Mouse (Mus musculus): ENCODE measurements around the gene Adgrf2. TPM values are rescaled to one million over a fixed set of nuclear protein-coding genes. Genes with fewer than 3 reads are reported as not detected.

The Adgrf2 gene
- polyA plus RNA-seq, 1 experiment from 2014 or later: 0.04 TPM

DNA sequence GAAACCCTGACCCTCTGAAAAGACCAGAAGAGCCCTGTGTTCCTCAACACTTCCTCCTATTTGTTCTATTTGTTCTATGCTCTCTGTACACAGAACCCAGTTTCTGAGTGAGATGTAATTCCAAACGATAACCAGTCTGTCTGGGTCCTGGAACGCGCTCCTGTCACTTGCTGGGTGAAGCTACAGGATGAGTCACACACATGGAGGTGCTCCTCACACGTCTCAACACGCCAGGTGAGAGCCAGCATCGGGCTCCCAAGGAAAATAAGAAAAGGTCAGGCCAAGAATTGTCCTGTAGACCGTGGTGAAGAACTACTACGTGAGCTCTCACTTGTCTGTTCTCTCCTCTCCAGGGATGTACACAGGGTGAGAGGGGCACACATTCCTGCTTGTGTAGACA is 51.4 kb downstream of the Adgrf2 start:
- H3K27me3 ChIP-seq (ENCODE audit: control insufficient read depth, insufficient read depth, low read length): no peaks in the 10 kb centered on the region
- H3K4me3 ChIP-seq (ENCODE audit: low read depth, low read length): no peak overlapping the region
- H3K9ac ChIP-seq (ENCODE audit: low read length): no peak overlapping the region
- ATAC-seq (ENCODE audit: insufficient number of reproducible peaks, low FRiP score, low TSS enrichment, low read depth) (no peak), DNase-seq (ENCODE audit: low spot score) (no peak)
- H3K9me3 ChIP-seq (ENCODE audit: control insufficient read depth, low read length): no peaks in the 10 kb centered on the region
- no peak overlapping the region for H3K4me2 ChIP-seq (ENCODE audit: low read depth, severe bottlenecking)
- no peaks in the 10 kb centered on the region for H3K4me1 ChIP-seq (ENCODE audit: control insufficient read depth, insufficient read depth, low read length)
- H3K36me3 ChIP-seq (ENCODE audit: control insufficient read depth, insufficient read depth, low read length): no peaks in the 10 kb centered on the region
- H3K27ac ChIP-seq (replicated peaks; ENCODE audit: low read depth, low read length): no peak overlapping the region
- 94% methylated on average over 8 of the region's 8 CpGs for WGBS

Other genes with a start within 250 kb of the Adgrf2 start
- not detected in 2 replicates for gene Opn5, start 130.8 kb downstream of the Adgrf2 start, polyA plus RNA-seq (2014; fragmentation: Nextera tagmentation; extraction: Ambion mirVana)
- 0.16 TPM in 1 of 2 replicates, not detected in the other for gene Adgrf4, start 49.9 kb downstream of the Adgrf2 start, polyA plus RNA-seq (2014; fragmentation: Nextera tagmentation; extraction: Ambion mirVana)
- 20.0 and 23.5 TPM in 2 replicates for gene Cd2ap, start 134.5 kb upstream of the Adgrf2 start, polyA plus RNA-seq (2014; fragmentation: Nextera tagmentation; extraction: Ambion mirVana)